Mouse (Mus musculus): ENCODE results near the gene Ubtfl1.

GRCm38 (mm10) chr9:18404118-18404517, at the start of gene Ubtfl1:
- TF ChIP-seq POLR2A (IDR thresholded peaks at IDR 0.05; ENCODE audit: extremely low read depth, insufficient read depth, low read length) (no peak), CTCF (IDR thresholded peaks at IDR 0.05; ENCODE audit: extremely low read depth, insufficient read depth, low read length) (no peak)

Data from cortical plate, adult 2 months (tissue).